Mouse (Mus musculus) limb, embryonic 14.5 days (tissue): ENCODE data around the gene Fxyd1. TPM values are rescaled to one million over a fixed set of nuclear protein-coding genes. Genes with fewer than 3 reads are reported as not detected.

Experiments used
- ATAC-seq: fragments of 200-750 bp; cut with Nextera tagmentation; 2 replicates; pipeline ENCODE4 v1.8.0; 2017; ENCODE audit warnings: low read depth, moderate number of reproducible peaks, moderate TSS enrichment; ENCODE audit not compliant: low FRiP score
- DNase-seq: peaks from one replicate; pipeline ENCODE4 v3.0.0-alpha.2; 2015; ENCODE audit warnings: low spot score
- H3K27ac ChIP-seq: fragments of 300-500 bp; sonication (generic); replicated peaks from 2 replicates; pipeline ENCODE4 v1.5.1; 2014; ENCODE audit warnings: low read depth, mild to moderate bottlenecking, low read length, moderate library complexity, mixed read lengths
- H3K27me3 ChIP-seq: fragments of 300-500 bp; sonication (generic); 2 replicates; pipeline ENCODE4 v1.6.1; 2014; ENCODE audit warnings: low read length, mixed read lengths; ENCODE audit not compliant: control insufficient read depth, insufficient read depth
- H3K36me3 ChIP-seq: fragments of 300-500 bp; sonication (generic); 2 replicates; pipeline ENCODE4 v1.6.1; 2014; ENCODE audit warnings: mild to moderate bottlenecking, low read length, moderate library complexity, mixed read lengths; ENCODE audit not compliant: control insufficient read depth, insufficient read depth
- H3K4me1 ChIP-seq: fragments of 300-500 bp; sonication (generic); 2 replicates; pipeline ENCODE4 v1.6.1; 2014; ENCODE audit warnings: antibody characterized with exemption, low read length, mixed read lengths; ENCODE audit not compliant: control insufficient read depth, insufficient read depth
- H3K4me2 ChIP-seq: fragments of 300-500 bp; sonication (generic); replicated peaks from 2 replicates; pipeline ENCODE4 v1.6.1; 2014; ENCODE audit warnings: low read depth, mild to moderate bottlenecking, low read length, moderate library complexity; ENCODE audit not compliant: severe bottlenecking
- H3K4me3 ChIP-seq: fragments of 300-500 bp; sonication (generic); replicated peaks from 2 replicates; pipeline ENCODE4 v1.5.1; 2014; ENCODE audit warnings: low read length
- H3K9ac ChIP-seq: fragments of 300-500 bp; sonication (generic); 2 replicates; pipeline ENCODE4 v1.6.1; 2014; ENCODE audit warnings: mild to moderate bottlenecking, low read depth, low read length, moderate library complexity; ENCODE audit not compliant: severe bottlenecking
- H3K9me3 ChIP-seq: fragments of 300-500 bp; sonication (generic); 2 replicates; pipeline ENCODE4 v1.6.1; 2016; ENCODE audit warnings: low read length; ENCODE audit not compliant: control insufficient read depth
- POLR2A ChIP-seq: fragments of 200-500 bp; IDR thresholded peaks from 2 replicates; pipeline ENCODE4 v1.8.0; 2012; ENCODE audit warnings: inconsistent platforms, mild to moderate bottlenecking, moderate library complexity, borderline replicate concordance; ENCODE audit not compliant: insufficient read depth, insufficient read length; ENCODE audit errors: extremely low read depth
- WGBS: fragments of 180-500 bp; shearing (Covaris S2); extraction: QIAGEN DNeasy Blood & Tissue Kit; methylation state at CpG from one replicate; pipeline ENCODE4 v1.1.7; 2014; 5-methylcytosine and 5-hydroxymethylcytosine counted together
- polyA plus RNA-seq, 2 experiments: library from polyadenylated mRNA; depleted of rRNA in 1 of 2; stranded (reverse) in 1 of 2; unstranded in 1 of 2; fragments of >200 nt; fragmentation: Nextera tagmentation in 1 of 2; extraction: Ambion mirVana in 1 of 2; gene quantifications; 2 replicates each; pipeline versions ENCODE4 v1.2.1 to v1.2.3; 2012 to 2014

Gene Fxyd1
- polyA plus RNA-seq, 2 experiments, result 92.6 to 95.6 TPM

GRCm38 (mm10) chr7:31063074-31063560 is 6.1 kb upstream of the Fxyd1 start:
- Histone ChIP-seq H3K9me3 (no peaks in the 10 kb centered on the region), H3K27me3 (no peaks in the 10 kb centered on the region), H3K36me3 (no peaks in the 10 kb centered on the region), H3K4me2 (no peak overlapping the region), H3K4me3 (no peak overlapping the region), H3K9ac (no peak overlapping the region), H3K4me1 (peaks cover 5% of the 10 kb centered on the region), H3K27ac (no peak overlapping the region)
- TF ChIP-seq POLR2A, result no peak
- 84% methylated on average over 12 of the region's 12 CpGs for WGBS
- no peak for ATAC-seq
- no peak for DNase-seq

- Histone ChIP-seq H3K36me3 (no peaks in the 10 kb centered on the region), H3K27me3 (no peaks in the 10 kb centered on the region), H3K4me1 (peaks cover under 1% of the 10 kb centered on the region; the same call in 1 of the 2 replicates), H3K27ac (no peak overlapping the region), H3K9me3 (no peaks in the 10 kb centered on the region), H3K4me2 (no peak overlapping the region), H3K9ac (no peak overlapping the region), H3K4me3 (no peak overlapping the region)
- DNase-seq (no peak), ATAC-seq (no peak)
- TF ChIP-seq POLR2A, result no peak
- WGBS, result 87% methylated on average over 7 of the region's 7 CpGs
Observed at GRCm38 (mm10) chr7:31060621-31061010, 3.6 kb upstream of the Fxyd1 start.

- 73% methylated on average over 10 of the region's 11 CpGs for WGBS
- H3K36me3 ChIP-seq, result no peaks in the 10 kb centered on the region
- DNase-seq, result no peak
- TF ChIP-seq POLR2A, result no peak
- H3K27me3 ChIP-seq, result no peaks in the 10 kb centered on the region
- H3K4me3 ChIP-seq, result no peak overlapping the region
- H3K9me3 ChIP-seq, result no peaks in the 10 kb centered on the region
- no peak for ATAC-seq
- H3K4me2 ChIP-seq, result no peak overlapping the region
- no peak overlapping the region for H3K9ac ChIP-seq
- H3K4me1 ChIP-seq, result peaks cover 6% of the 10 kb centered on the region
- H3K27ac ChIP-seq, result no peak overlapping the region
Observed at GRCm38 (mm10) chr7:31059919-31060620, 3.1 kb upstream of the Fxyd1 start.

- H3K4me3 ChIP-seq, result no peak within 1 kb of the TSS
- no peaks in the 10 kb centered on the region for H3K36me3 ChIP-seq
- no peaks in the 10 kb centered on the region for H3K9me3 ChIP-seq
- H3K27me3 ChIP-seq, result no peaks in the 10 kb centered on the region
- no peak within 1 kb of the TSS for H3K9ac ChIP-seq
- 0 out of 2 replicates have a peak, but pooled peaks have one; percentile 36 for ATAC-seq
- H3K27ac ChIP-seq, result no peak within 1 kb of the TSS
- WGBS, result 0% methylated on average over 2 of the region's 2 CpGs
- DNase-seq, result peak; percentile 70
- peaks cover 15% of the 10 kb centered on the region for H3K4me1 ChIP-seq
- no peak for TF ChIP-seq POLR2A
- no peak within 1 kb of the TSS for H3K4me2 ChIP-seq
Observed at GRCm38 (mm10) chr7:31059108-31059507, 2.1 kb upstream of the Fxyd1 start, which contains the start of gene Lgi4. Gene Lgi4, plus strand, starts transcription at chr7:31059342.

GRCm38 (mm10) chr7:31058211-31058610 is 1.2 kb upstream of the Fxyd1 start:
- Histone ChIP-seq H3K9me3 (no peaks in the 10 kb centered on the region), H3K4me3 (no peak overlapping the region), H3K36me3 (no peaks in the 10 kb centered on the region), H3K9ac (no peak overlapping the region), H3K4me1 (peaks cover 21% of the 10 kb centered on the region), H3K27me3 (peaks cover 5% of the 10 kb centered on the region; the same call in 1 of the 2 replicates), H3K4me2 (no peak overlapping the region), H3K27ac (no peak overlapping the region)
- DNase-seq, result no peak
- no peak for TF ChIP-seq POLR2A
- WGBS, result 84% methylated on average over 6 of the region's 6 CpGs
- ATAC-seq, result no peak
